Mouse (Mus musculus) lung, adult 2 months (tissue): ENCODE data around the gene Sh2b3.

ENCODE experiments used
- CTCF ChIP-seq: fragments of 200-500 bp; IDR thresholded peaks from 2 replicates; pipeline ENCODE4 v1.5.1; 2011; ENCODE audit warnings: mild to moderate bottlenecking, low read length, control low read depth; ENCODE audit not compliant: insufficient read depth
- POLR2A ChIP-seq: fragments of 200-500 bp; IDR thresholded peaks from 2 replicates; pipeline ENCODE4 v1.6.1; 2011; ENCODE audit warnings: low read depth, mild to moderate bottlenecking, control low read depth, low read length, borderline replicate concordance; ENCODE audit errors: extremely low read depth

GRCm38 (mm10) chr5:121834991-121835747 is 2.3 kb downstream of the Sh2b3 start:
- TF ChIP-seq POLR2A (peak; percentile 24; the same call in 1 of the 2 replicates), CTCF (no peak)
